Mouse (Mus musculus): ENCODE data around the gene Zfp865. TPM values are rescaled to one million over a fixed set of nuclear protein-coding genes. Genes with fewer than 3 reads are reported as not detected.

Zfp865 gene
- polyA plus RNA-seq (2015; fragmentation: Nextera tagmentation; extraction: Ambion mirVana): 6.0 and 8.1 TPM in 2 replicates

DNA sequence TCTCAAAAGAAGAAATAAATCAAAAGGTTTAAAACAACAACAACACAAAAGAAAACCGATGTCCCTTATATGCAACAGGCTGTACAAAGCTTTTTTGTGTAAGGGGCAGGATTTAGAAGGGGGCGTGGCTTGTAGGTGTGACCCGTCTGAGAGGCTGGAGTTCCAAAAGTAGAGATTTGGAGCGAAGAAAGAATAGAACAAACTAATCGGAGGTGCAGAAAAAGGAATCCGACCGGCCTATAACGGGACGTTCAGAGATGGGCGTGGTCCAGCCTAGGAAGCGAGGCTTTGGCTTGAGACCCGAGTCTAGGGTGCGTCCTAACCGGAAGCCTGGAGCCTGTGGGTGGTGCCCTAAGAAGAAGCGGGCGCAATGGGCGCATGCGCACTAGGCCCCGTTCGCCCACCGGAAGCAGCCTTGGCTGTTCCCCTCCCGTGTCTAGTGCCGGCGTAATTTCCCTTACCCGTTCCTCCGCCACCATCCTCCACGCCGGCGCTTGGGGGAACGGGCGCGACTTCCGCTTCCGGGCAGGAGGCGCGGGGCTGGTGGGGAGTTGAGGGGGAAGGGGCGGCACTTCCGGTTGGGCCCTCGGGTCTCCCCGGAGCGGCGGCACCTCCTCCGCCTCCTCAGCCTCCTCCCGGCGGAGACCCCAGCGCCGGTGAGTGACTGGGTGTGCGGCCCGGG lies at the start of gene Zfp865, which contains the start of gene Ccdc106:
Gene Zfp865, plus strand, starts transcription at position 377 of the 682 bp plus-strand sequence.
Gene Ccdc106, plus strand, starts transcription at position 554 of the 682 bp plus-strand sequence.
- H3K4me3 ChIP-seq: peak within 1 kb of the TSS; percentile 85
- peak; percentile 90 for ATAC-seq (ENCODE audit: low FRiP score, low read depth)
- H3K9ac ChIP-seq: peak within 1 kb of the TSS; percentile 97
- H3K27ac ChIP-seq: peak within 1 kb of the TSS; percentile 97
- no peaks in the 10 kb centered on the region for H3K27me3 ChIP-seq
- peak within 1 kb of the TSS; percentile 91 for H3K4me2 ChIP-seq (replicated peaks)
- H3K36me3 ChIP-seq: peaks cover 52% of the 10 kb centered on the region
- H3K9me3 ChIP-seq: no peaks in the 10 kb centered on the region
- WGBS: under 1% methylated on average over 42 of the region's 49 CpGs
- H3K4me1 ChIP-seq: peaks cover 21% of the 10 kb centered on the region

- no peak within 1 kb of the TSS for H3K4me3 ChIP-seq
- 49% methylated on average over 6 of the region's 6 CpGs for WGBS
- ATAC-seq (ENCODE audit: low FRiP score, low read depth): no peak
- H3K9ac ChIP-seq: no peak within 1 kb of the TSS
- H3K27me3 ChIP-seq: peaks cover 7% of the 10 kb centered on the region; the same call in 1 of the 2 replicates
- no peak within 1 kb of the TSS for H3K27ac ChIP-seq
- no peak within 1 kb of the TSS for H3K4me2 ChIP-seq (replicated peaks)
- H3K9me3 ChIP-seq: no peaks in the 10 kb centered on the region
- no peaks in the 10 kb centered on the region for H3K36me3 ChIP-seq
- H3K4me1 ChIP-seq: no peaks in the 10 kb centered on the region
These were observed 49.1 kb upstream of the Zfp865 start, which contains the start of gene Sbk3 for GRCm38 (mm10) chr7:4971068-4971467. Gene Sbk3 (minus strand): TSS chr7:4971168.

GRCm38 (mm10) chr7:4971710-4972109 lies 48.5 kb upstream of the Zfp865 start:
- no peak overlapping the region for H3K9ac ChIP-seq
- 0 out of 2 replicates have a peak, but pooled peaks cover under 1% of the 10 kb centered on the region for H3K9me3 ChIP-seq
- no peaks in the 10 kb centered on the region for H3K4me1 ChIP-seq
- H3K4me2 ChIP-seq (replicated peaks): no peak overlapping the region
- peaks cover 4% of the 10 kb centered on the region; the same call in 1 of the 2 replicates for H3K27me3 ChIP-seq
- H3K36me3 ChIP-seq: no peaks in the 10 kb centered on the region
- WGBS: 27% methylated on average over 7 of the region's 7 CpGs
- H3K27ac ChIP-seq: no peak overlapping the region
- ATAC-seq (ENCODE audit: low FRiP score, low read depth): no peak
- H3K4me3 ChIP-seq: no peak overlapping the region

DNA sequence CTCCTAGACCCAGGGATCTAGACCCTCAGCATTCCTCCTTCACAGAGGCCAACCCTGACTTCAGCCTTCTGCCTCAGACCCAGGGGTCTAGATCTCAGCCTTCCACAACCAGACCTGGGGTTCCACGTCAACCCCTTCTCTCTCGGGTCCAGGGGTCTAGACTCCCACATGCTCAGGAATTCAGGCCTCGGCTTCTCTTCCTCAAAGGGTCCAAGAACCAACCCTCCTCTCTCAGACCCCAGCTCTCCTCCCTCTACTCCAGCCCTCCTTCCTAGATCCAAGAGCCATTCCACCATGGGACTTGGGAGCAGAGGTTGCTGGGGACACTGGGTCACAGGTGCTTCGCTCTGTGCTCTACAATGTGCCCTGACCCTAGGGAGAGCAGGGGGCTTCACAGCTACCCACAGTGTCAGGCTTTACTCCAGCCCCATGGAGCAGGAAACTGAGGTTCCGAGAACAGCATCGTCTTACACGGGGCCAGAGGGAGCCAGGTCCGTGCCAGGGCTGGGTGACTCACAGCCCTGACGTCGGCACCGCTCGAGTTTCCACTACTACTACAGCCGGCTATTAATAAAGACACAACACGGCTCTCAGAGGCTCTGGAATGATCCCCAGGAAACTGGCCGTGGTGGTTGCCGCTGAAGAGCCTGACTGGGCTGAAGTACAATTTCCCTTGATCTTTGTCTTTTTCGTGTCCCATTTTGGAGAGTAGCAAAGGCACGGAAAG lies 47.7 kb upstream of the Zfp865 start:
- Histone ChIP-seq H3K4me2 (replicated peaks) (no peak overlapping the region), H3K36me3 (no peaks in the 10 kb centered on the region)
- WGBS: 66% methylated on average over 18 of the region's 18 CpGs

GRCm38 (mm10) chr7:4975455-4975854 lies 44.7 kb upstream of the Zfp865 start:
- Histone ChIP-seq H3K9me3 (0 out of 2 replicates have a peak, but pooled peaks cover 3% of the 10 kb centered on the region), H3K27ac (no peak overlapping the region), H3K36me3 (no peaks in the 10 kb centered on the region), H3K27me3 (no peaks in the 10 kb centered on the region), H3K4me1 (no peaks in the 10 kb centered on the region), H3K9ac (no peak overlapping the region), H3K4me3 (no peak overlapping the region), H3K4me2 (replicated peaks) (no peak overlapping the region)
- ATAC-seq (ENCODE audit: low FRiP score, low read depth): no peak
- 43% methylated on average over 4 of the region's 4 CpGs for WGBS

More for the DNA sequence above, 47.7 kb upstream of the Zfp865 start:
- Histone ChIP-seq H3K27ac (no peak overlapping the region), H3K9me3 (0 out of 2 replicates have a peak, but pooled peaks cover 3% of the 10 kb centered on the region), H3K27me3 (peaks cover 1% of the 10 kb centered on the region; the same call in 1 of the 2 replicates), H3K4me3 (no peak overlapping the region), H3K9ac (no peak overlapping the region), H3K4me1 (no peaks in the 10 kb centered on the region)
- ATAC-seq (ENCODE audit: low FRiP score, low read depth): no peak; the same call in 1 of the 2 replicates

DNA sequence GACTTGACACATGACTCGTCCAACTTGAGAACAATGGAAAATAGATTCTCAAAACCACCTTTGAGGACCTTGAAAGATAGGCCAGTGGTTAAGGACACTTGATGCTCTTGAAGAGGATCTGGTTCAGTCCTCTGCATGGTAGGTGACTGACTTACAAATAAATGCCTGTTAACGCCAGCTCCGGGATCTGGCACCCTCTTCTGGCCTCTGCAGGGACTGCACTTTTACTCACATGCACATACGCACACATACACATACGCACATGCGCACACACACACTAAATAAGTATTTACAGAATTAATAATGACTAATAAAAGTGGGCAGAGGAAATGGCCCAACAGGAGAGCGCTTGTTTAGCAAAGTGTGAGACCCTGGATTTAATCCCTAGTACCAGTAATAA lies 43.3 kb upstream of the Zfp865 start:
- Histone ChIP-seq H3K4me2 (replicated peaks) (no peak overlapping the region), H3K36me3 (no peaks in the 10 kb centered on the region), H3K9me3 (0 out of 2 replicates have a peak, but pooled peaks cover 3% of the 10 kb centered on the region), H3K4me3 (no peak overlapping the region), H3K27ac (no peak overlapping the region), H3K27me3 (no peaks in the 10 kb centered on the region), H3K4me1 (no peaks in the 10 kb centered on the region), H3K9ac (no peak overlapping the region)
- ATAC-seq (ENCODE audit: low FRiP score, low read depth): no peak
- 88% methylated on average over 7 of the region's 7 CpGs for WGBS

GRCm38 (mm10) chr7:4988250-4988649 lies 31.9 kb upstream of the Zfp865 start:
- 68% methylated on average over 2 of the region's 2 CpGs for WGBS
- no peak overlapping the region for H3K4me2 ChIP-seq (replicated peaks)
- no peak overlapping the region for H3K4me3 ChIP-seq
- H3K36me3 ChIP-seq: peaks cover 22% of the 10 kb centered on the region
- no peak overlapping the region for H3K27ac ChIP-seq
- peaks cover 9% of the 10 kb centered on the region for H3K27me3 ChIP-seq
- peaks cover 11% of the 10 kb centered on the region; the same call in 1 of the 2 replicates for H3K9me3 ChIP-seq
- H3K9ac ChIP-seq: no peak overlapping the region
- H3K4me1 ChIP-seq: no peaks in the 10 kb centered on the region
- ATAC-seq (ENCODE audit: low FRiP score, low read depth): no peak

DNA sequence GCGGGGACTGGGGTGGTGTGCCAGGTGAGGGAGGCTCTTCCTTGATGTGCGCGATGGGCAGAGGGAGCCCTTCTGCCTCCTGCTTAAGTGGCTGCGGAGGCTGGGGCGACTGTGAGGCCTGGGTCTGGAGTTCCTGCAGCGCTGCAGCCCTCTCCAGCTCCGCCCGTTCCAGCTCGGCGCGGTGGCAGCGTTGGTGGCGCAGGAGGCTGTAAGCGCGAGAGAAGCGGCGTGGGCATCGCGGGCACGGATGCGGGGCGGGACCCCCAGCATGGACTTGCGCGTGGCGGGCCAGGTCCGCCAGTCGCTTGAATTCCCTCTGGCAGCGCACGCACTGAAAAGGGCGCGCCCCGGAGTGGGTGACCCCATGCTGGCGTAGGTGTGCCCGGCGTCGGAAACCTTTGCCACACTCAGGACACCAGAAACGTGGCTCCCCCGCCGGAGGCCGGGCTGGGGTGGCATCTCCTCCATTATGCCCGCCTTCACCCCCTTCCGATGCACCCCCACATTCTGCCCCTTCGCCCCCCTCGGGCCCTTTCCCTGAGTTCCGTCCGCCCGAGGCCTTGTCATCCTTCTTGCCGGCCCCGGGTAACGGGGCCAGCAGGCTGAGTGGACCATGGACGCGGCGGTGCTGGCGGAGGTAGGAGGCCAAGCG lies 26.7 kb upstream of the Zfp865 start:
- WGBS: 33% methylated on average over 53 of the region's 55 CpGs
- peaks cover 11% of the 10 kb centered on the region; the same call in 1 of the 2 replicates for H3K9me3 ChIP-seq
- H3K4me2 ChIP-seq (replicated peaks): peak overlapping the region; percentile 85
- H3K27me3 ChIP-seq: peaks cover 25% of the 10 kb centered on the region
- peaks cover 27% of the 10 kb centered on the region for H3K4me1 ChIP-seq
- peaks cover 35% of the 10 kb centered on the region for H3K36me3 ChIP-seq
- no peak overlapping the region for H3K27ac ChIP-seq
- H3K9ac ChIP-seq: peak overlapping the region; percentile 83
- H3K4me3 ChIP-seq: peak overlapping the region; percentile 81
- no peak for ATAC-seq (ENCODE audit: low FRiP score, low read depth)

DNA sequence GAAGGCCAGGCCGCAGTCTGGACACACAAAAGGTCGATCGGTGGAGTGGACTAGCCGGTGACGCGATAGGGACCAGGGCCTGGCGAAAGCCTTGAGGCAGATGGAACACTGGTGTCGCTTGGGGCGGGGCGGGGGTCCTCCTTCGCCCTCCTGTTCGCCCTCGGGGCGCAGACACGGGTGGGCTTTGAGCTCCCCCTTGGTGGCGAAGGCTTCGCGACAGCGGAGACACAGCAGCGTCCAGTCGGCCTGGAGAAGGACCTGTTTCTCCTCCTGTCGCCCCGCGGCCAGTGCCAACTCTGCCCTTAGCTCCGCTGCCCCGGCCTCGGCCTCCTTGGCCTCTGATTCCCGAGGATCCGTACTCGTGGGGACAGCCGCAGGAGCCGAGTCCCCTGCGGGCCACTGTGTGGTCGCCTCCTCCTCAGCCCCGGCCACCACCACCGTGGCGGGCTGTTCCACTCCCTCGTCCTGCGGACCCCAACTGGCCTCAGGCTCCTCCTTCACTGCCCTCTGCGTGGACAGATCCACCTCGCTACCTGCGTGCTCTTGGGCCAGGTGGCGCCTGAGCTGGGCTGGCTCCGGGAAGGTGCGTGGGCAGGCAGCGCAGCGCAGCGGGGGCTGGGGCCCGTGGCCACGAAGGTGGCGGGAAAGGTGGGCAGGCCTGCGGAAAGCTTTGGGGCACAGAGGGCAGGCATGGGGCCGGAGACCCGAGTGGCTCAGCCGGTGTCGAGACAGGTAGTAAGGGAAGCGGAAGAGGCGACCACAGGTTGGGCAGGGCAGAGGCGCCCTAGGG lies 26.0 kb upstream of the Zfp865 start:
- ATAC-seq (ENCODE audit: low FRiP score, low read depth): no peak
- peaks cover 27% of the 10 kb centered on the region for H3K4me1 ChIP-seq
- peak overlapping the region; percentile 85 for H3K4me2 ChIP-seq (replicated peaks)
- peaks cover 35% of the 10 kb centered on the region for H3K36me3 ChIP-seq
- peak overlapping the region; percentile 83 for H3K9ac ChIP-seq
- peak overlapping the region; percentile 81 for H3K4me3 ChIP-seq
- no peak overlapping the region for H3K27ac ChIP-seq
- 46% methylated on average over 59 of the region's 59 CpGs for WGBS
- H3K9me3 ChIP-seq: peaks cover 11% of the 10 kb centered on the region; the same call in 1 of the 2 replicates
- H3K27me3 ChIP-seq: peaks cover 25% of the 10 kb centered on the region

- peak; percentile 68; the same call in 1 of the 2 replicates for ATAC-seq (ENCODE audit: low FRiP score, low read depth)
- Histone ChIP-seq H3K27ac (peak overlapping the region; percentile 39; the same call in 1 of the 2 replicates), H3K4me2 (replicated peaks) (peak overlapping the region; percentile 85), H3K9me3 (peaks cover 9% of the 10 kb centered on the region; the same call in 1 of the 2 replicates), H3K4me3 (peak overlapping the region; percentile 81), H3K36me3 (peaks cover 35% of the 10 kb centered on the region), H3K27me3 (peaks cover 25% of the 10 kb centered on the region), H3K4me1 (peaks cover 27% of the 10 kb centered on the region), H3K9ac (peak overlapping the region; percentile 83)
- 7% methylated on average over 19 of the region's 19 CpGs for WGBS
These were observed 24.7 kb upstream of the Zfp865 start for GRCm38 (mm10) chr7:4995268-4996002.
